Mouse (Mus musculus): ENCODE data around the gene Fam160b1. TPM values are rescaled to one million over a fixed set of nuclear protein-coding genes. Genes with fewer than 3 reads are reported as not detected.

The Fam160b1 gene
- polyA plus RNA-seq, 1 experiment = 14.4 TPM

DNA sequence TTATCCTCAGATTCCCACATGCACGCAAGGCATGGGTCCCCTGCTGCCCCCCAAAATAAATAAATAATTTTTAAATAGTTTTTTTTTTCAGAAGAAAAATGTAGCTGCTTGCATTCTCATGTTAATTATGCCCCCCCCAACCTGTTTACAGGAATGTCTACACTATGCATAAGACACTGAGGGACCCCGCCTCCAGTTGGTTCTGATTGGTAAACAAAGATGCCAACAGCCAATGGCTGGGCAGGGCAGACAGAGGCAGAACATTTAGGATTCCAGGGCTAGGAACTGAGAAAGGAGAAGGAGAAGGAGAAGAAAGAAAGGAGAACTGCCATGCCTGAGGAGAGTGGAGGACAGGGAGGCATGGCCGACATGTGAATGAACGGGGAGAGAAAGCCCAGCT lies 27.1 kb upstream of the Fam160b1 start:
- WGBS = 86% methylated on average over 4 of the region's 4 CpGs
- TF ChIP-seq POLR2A (IDR thresholded peaks at IDR 0.05; ENCODE audit: borderline replicate concordance, control insufficient read depth, low read depth, low read length) (no peak), CTCF (IDR thresholded peaks at IDR 0.05; ENCODE audit: control insufficient read depth, insufficient read depth, low read length) (no peak)

DNA sequence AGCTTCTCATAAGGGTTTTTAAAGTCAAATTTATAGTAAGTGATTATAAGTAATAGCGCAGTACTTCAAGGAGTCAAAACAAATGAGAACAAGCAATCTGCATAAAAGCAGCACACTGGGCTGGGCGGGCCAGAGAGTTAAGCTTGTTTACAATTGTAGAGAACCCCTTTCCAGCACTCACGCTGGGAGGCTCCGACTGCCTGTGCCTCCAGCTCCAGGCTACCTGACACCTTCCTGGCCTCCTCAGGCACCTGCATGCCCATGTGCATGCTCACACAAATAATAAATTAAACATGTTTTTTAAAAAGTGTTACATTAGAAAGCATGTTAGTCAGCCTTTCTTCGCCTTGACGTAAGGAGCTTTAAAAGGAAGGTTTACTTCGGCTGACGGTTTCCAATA lies 25.3 kb upstream of the Fam160b1 start:
- TF ChIP-seq CTCF (IDR thresholded peaks at IDR 0.05; ENCODE audit: control insufficient read depth, insufficient read depth, low read length) (no peak), POLR2A (IDR thresholded peaks at IDR 0.05; ENCODE audit: borderline replicate concordance, control insufficient read depth, low read depth, low read length) (no peak)
- Histone ChIP-seq H3K4me1 (ENCODE audit: control insufficient read depth, insufficient read depth, low read length) (no peaks in the 10 kb centered on the region), H3K27ac (ENCODE audit: control insufficient read depth, insufficient read depth, low read depth, low read length, poor library complexity) (no peak overlapping the region), H3K4me3 (replicated peaks; ENCODE audit: control insufficient read depth, low read depth, low read length) (no peak overlapping the region)
- 91% methylated on average over 8 of the region's 8 CpGs for WGBS

More for the DNA sequence above, 27.1 kb upstream of the Fam160b1 start:
- no peak overlapping the region for H3K27ac ChIP-seq (ENCODE audit: control insufficient read depth, insufficient read depth, low read depth, low read length, poor library complexity)
- no peak overlapping the region for H3K4me3 ChIP-seq (replicated peaks; ENCODE audit: control insufficient read depth, low read depth, low read length)
- no peaks in the 10 kb centered on the region for H3K4me1 ChIP-seq (ENCODE audit: control insufficient read depth, insufficient read depth, low read length)

GRCm38 (mm10) chr19:57339281-57339864 lies 21.1 kb upstream of the Fam160b1 start:
- 74% methylated on average over 13 of the region's 13 CpGs for WGBS
- Histone ChIP-seq H3K4me3 (replicated peaks; ENCODE audit: control insufficient read depth, low read depth, low read length) (no peak overlapping the region), H3K27ac (ENCODE audit: control insufficient read depth, insufficient read depth, low read depth, low read length, poor library complexity) (no peak overlapping the region), H3K4me1 (ENCODE audit: control insufficient read depth, insufficient read depth, low read length) (peaks cover 7% of the 10 kb centered on the region)
- no peak for TF ChIP-seq CTCF (IDR thresholded peaks at IDR 0.05; ENCODE audit: control insufficient read depth, insufficient read depth, low read length)
- TF ChIP-seq POLR2A (IDR thresholded peaks at IDR 0.05; ENCODE audit: borderline replicate concordance, control insufficient read depth, low read depth, low read length) = no peak

- 71% methylated on average over 8 of the region's 8 CpGs for WGBS
- Histone ChIP-seq H3K4me3 (replicated peaks; ENCODE audit: control insufficient read depth, low read depth, low read length) (no peak overlapping the region), H3K27ac (ENCODE audit: control insufficient read depth, insufficient read depth, low read depth, low read length, poor library complexity) (no peak overlapping the region), H3K4me1 (ENCODE audit: control insufficient read depth, insufficient read depth, low read length) (peaks cover 7% of the 10 kb centered on the region)
- TF ChIP-seq CTCF (IDR thresholded peaks at IDR 0.05; ENCODE audit: control insufficient read depth, insufficient read depth, low read length) (no peak), POLR2A (IDR thresholded peaks at IDR 0.05; ENCODE audit: borderline replicate concordance, control insufficient read depth, low read depth, low read length) (no peak)
Measured at GRCm38 (mm10) chr19:57340900-57341742, 19.4 kb upstream of the Fam160b1 start.

DNA sequence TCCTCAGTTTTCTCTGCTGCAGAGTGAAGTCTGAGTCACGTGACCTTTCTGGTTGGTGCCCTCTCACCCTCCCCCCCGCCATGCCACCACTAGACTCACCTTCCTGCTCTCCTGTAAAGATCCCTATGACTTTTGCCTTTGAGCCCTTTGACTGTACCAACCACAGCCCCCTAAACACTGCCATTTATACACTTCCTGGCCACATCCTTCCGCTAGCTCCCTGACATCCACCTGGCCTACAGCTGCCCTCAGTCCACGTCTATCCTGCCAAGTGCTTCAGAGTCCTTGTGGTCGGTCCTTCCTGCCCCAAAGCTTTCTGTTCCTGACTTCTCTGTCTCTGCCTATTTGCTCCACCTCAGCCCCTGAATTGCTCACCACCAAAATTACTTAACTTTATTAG lies 16.6 kb upstream of the Fam160b1 start:
- peak overlapping the region; percentile 3 for H3K4me3 ChIP-seq (replicated peaks; ENCODE audit: control insufficient read depth, low read depth, low read length)
- 0 out of 2 replicates have a peak overlapping the region, but pooled peaks have one; percentile 4 for H3K27ac ChIP-seq (ENCODE audit: control insufficient read depth, insufficient read depth, low read depth, low read length, poor library complexity)
- TF ChIP-seq CTCF (IDR thresholded peaks at IDR 0.05; ENCODE audit: control insufficient read depth, insufficient read depth, low read length) (no peak), POLR2A (IDR thresholded peaks at IDR 0.05; ENCODE audit: borderline replicate concordance, control insufficient read depth, low read depth, low read length) (no peak)
- 8% methylated on average over 5 of the region's 5 CpGs for WGBS
- H3K4me1 ChIP-seq (ENCODE audit: control insufficient read depth, insufficient read depth, low read length) = peaks cover 7% of the 10 kb centered on the region

DNA sequence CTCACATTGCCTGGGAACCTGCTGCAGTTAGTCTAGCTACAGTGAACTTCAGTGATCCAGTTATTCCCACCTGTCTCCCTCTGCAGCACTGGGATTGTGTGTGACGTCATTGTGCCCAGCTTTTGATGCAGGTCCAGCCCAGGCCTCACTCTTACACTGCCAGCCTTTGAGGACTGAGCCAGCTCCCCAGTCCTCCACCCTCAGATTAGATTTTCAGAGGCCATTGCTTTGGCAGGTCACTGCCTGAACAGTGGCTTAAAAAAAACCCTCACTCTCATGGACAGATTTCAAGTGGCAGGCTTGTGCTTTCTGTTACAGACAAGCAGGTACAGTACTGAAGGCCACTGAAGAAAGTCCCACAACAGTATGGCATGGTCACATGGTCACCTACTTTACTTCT lies 15.8 kb upstream of the Fam160b1 start:
- WGBS = 77% methylated on average over 1 of the region's 1 CpGs
- no peak overlapping the region for H3K4me3 ChIP-seq (replicated peaks; ENCODE audit: control insufficient read depth, low read depth, low read length)
- H3K4me1 ChIP-seq (ENCODE audit: control insufficient read depth, insufficient read depth, low read length) = peaks cover 7% of the 10 kb centered on the region
- H3K27ac ChIP-seq (ENCODE audit: control insufficient read depth, insufficient read depth, low read depth, low read length, poor library complexity) = no peak overlapping the region
- TF ChIP-seq POLR2A (IDR thresholded peaks at IDR 0.05; ENCODE audit: borderline replicate concordance, control insufficient read depth, low read depth, low read length) = no peak
- TF ChIP-seq CTCF (IDR thresholded peaks at IDR 0.05; ENCODE audit: control insufficient read depth, insufficient read depth, low read length) = no peak

GRCm38 (mm10) chr19:57349096-57349495 lies 11.4 kb upstream of the Fam160b1 start:
- no peak for TF ChIP-seq POLR2A (IDR thresholded peaks at IDR 0.05; ENCODE audit: borderline replicate concordance, control insufficient read depth, low read depth, low read length)
- TF ChIP-seq CTCF (IDR thresholded peaks at IDR 0.05; ENCODE audit: control insufficient read depth, insufficient read depth, low read length) = no peak
- H3K27ac ChIP-seq (ENCODE audit: control insufficient read depth, insufficient read depth, low read depth, low read length, poor library complexity) = no peak overlapping the region
- H3K4me3 ChIP-seq (replicated peaks; ENCODE audit: control insufficient read depth, low read depth, low read length) = no peak overlapping the region
- no peaks in the 10 kb centered on the region; the same call in 1 of the 2 replicates for H3K4me1 ChIP-seq (ENCODE audit: control insufficient read depth, insufficient read depth, low read length)

DNA sequence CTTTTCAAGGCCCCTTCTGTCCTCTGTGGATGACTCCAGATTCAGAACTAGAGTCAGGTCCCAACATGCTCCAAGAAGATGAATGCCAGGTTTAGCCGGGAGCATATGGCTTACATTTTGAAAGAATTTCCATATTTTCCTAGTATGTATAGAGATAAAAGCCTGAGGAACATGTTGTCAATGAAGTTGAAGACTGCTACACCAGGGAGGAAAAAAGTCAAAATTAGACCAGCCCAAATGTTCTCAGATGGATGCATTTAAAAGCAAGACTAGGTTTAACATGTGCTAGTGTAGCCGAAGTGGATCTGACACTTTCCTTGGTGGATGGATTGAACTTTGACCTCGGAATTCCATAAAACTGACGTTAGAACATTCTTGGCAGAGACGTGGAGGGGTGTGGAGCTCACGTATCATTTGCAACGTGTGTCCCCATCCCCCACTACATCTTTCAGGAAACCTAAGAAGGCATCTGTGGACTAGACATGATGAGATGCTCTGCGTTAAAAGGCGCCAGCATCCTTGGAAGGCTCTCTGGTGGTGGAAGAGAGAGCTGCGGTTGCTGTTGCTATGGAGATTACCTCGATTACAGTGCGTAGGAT lies 8.0 kb upstream of the Fam160b1 start:
- Histone ChIP-seq H3K4me1 (ENCODE audit: control insufficient read depth, insufficient read depth, low read length) (peaks cover 6% of the 10 kb centered on the region; the same call in 1 of the 2 replicates), H3K4me3 (replicated peaks; ENCODE audit: control insufficient read depth, low read depth, low read length) (no peak overlapping the region), H3K27ac (ENCODE audit: control insufficient read depth, insufficient read depth, low read depth, low read length, poor library complexity) (no peak overlapping the region)
- no peak for TF ChIP-seq POLR2A (IDR thresholded peaks at IDR 0.05; ENCODE audit: borderline replicate concordance, control insufficient read depth, low read depth, low read length)
- no peak for TF ChIP-seq CTCF (IDR thresholded peaks at IDR 0.05; ENCODE audit: control insufficient read depth, insufficient read depth, low read length)
- 88% methylated on average over 12 of the region's 12 CpGs for WGBS
